In genomic region chr10:57532218-57533101, GRCm38 (mm10) we compare ENCODE assay signal across 8 mouse cellular contexts. TPM values are rescaled to one million over a fixed set of nuclear protein-coding genes. Genes with fewer than 3 reads are reported as not detected.
DNase-seq lines count a peak whose midpoint lies in the region; ATAC-seq and TF ChIP-seq lines count a peak whose summit lies in the region.

Gene Serinc1, minus strand, starts transcription at chr10:57532530.

- no peaks in the 10 kb centered on the region for H3K9me3 ChIP-seq in MEL (replicated peaks; ENCODE audit: insufficient read depth, low read length)
- no peaks in the 10 kb centered on the region for H3K9me3 ChIP-seq in forebrain, postnatal 0 days (ENCODE audit: low read length)
- H3K9me3 ChIP-seq in lung, embryonic 15.5 days = no peaks in the 10 kb centered on the region

- WGBS in cerebellum, adult 2 months = 12% methylated on average over 49 of the region's 49 CpGs
- 14% methylated on average over 49 of the region's 49 CpGs for WGBS in forebrain, postnatal 0 days
- 12% methylated on average over 49 of the region's 49 CpGs for WGBS in lung, embryonic 15.5 days

- peaks cover 0 to 19% of the 10 kb centered on the region in 2 experiments; a peak in 2 of 4 replicates for H3K36me3 ChIP-seq in MEL (ENCODE audit: control insufficient read depth in 1 of 2, insufficient read depth in 2 of 2, low read length in 2 of 2)
- H3K36me3 ChIP-seq in forebrain, postnatal 0 days (ENCODE audit: insufficient read depth) = no peaks in the 10 kb centered on the region
- 0 out of 2 replicates have a peak, but pooled peaks cover 2% of the 10 kb centered on the region for H3K36me3 ChIP-seq in lung, embryonic 15.5 days

- H3K9ac ChIP-seq in MEL (ENCODE audit: control insufficient read depth, low read depth, low read length, poor library complexity, severe bottlenecking) = peak within 1 kb of the TSS; percentile 98
- H3K9ac ChIP-seq in forebrain, postnatal 0 days = peak within 1 kb of the TSS; percentile 97
- H3K9ac ChIP-seq in lung, embryonic 15.5 days = peak within 1 kb of the TSS; percentile 83

- peaks cover 0 to 5% of the 10 kb centered on the region in 2 experiments; a peak in 3 of 4 replicates for H3K27me3 ChIP-seq in MEL (ENCODE audit: control insufficient read depth in 1 of 2, insufficient read depth in 2 of 2, low read length in 2 of 2)
- H3K27me3 ChIP-seq in cerebellum, adult 2 months (ENCODE audit: control insufficient read depth, insufficient read depth, low read length) = no peaks in the 10 kb centered on the region
- no peaks in the 10 kb centered on the region for H3K27me3 ChIP-seq in forebrain, postnatal 0 days (ENCODE audit: insufficient read depth, low read length)
- H3K27me3 ChIP-seq in lung, embryonic 15.5 days = no peaks in the 10 kb centered on the region

- H3K4me2 ChIP-seq in forebrain, postnatal 0 days (ENCODE audit: low read depth) = peak within 1 kb of the TSS; percentile 70
- H3K4me2 ChIP-seq in lung, embryonic 15.5 days = peak within 1 kb of the TSS; percentile 65

- H3K79me2 ChIP-seq in MEL (ENCODE audit: control insufficient read depth, insufficient read depth, low read length, poor library complexity) = peaks cover 31% of the 10 kb centered on the region

- H3K4me1 ChIP-seq in MEL (ENCODE audit: control insufficient read depth in 1 of 2, insufficient read depth in 2 of 2, low read length in 2 of 2) = peaks cover 2 to 3% of the 10 kb centered on the region in 2 experiments; a peak in 2 of 4 replicates
- H3K4me1 ChIP-seq in cerebellum, adult 2 months (ENCODE audit: control insufficient read depth, insufficient read depth, low read length) = peaks cover 4% of the 10 kb centered on the region; the same call in 1 of the 2 replicates
- peaks cover 15% of the 10 kb centered on the region; the same call in 1 of the 2 replicates for H3K4me1 ChIP-seq in forebrain, postnatal 0 days (ENCODE audit: insufficient read depth)
- peaks cover 18% of the 10 kb centered on the region for H3K4me1 ChIP-seq in lung, embryonic 15.5 days

- DNase-seq in MEL (ENCODE audit: low read depth, low spot score) = peak; percentile 97
- DNase-seq in cerebellum, adult 2 months = peak; percentile 93 to 95
- DNase-seq in forebrain, postnatal 0 days = peak; percentile 99
- peak; percentile 95 for DNase-seq in heart, postnatal 4 days
- peak; percentile 93 to 95 for DNase-seq in layer of hippocampus, adult 8-10 months (ENCODE audit: low spot score in 2 of 2)
- peak; percentile 88 for DNase-seq in ovary, adult 18-20 months (ENCODE audit: low spot score)
- peak; percentile 97 for DNase-seq in thymus, postnatal 0 days (ENCODE audit: low spot score)

- TF ChIP-seq EP300 in MEL (IDR thresholded peaks at IDR 0.05; ENCODE audit: low read depth in 1 of 2, low read length in 2 of 2) = peak in 1 of 2 experiments; percentile 32; a peak in 1 of 4 replicates

- peak within 1 kb of the TSS; percentile 83 for H3K27ac ChIP-seq in MEL (ENCODE audit: control insufficient read depth, low read depth, low read length)
- H3K27ac ChIP-seq in cerebellum, adult 2 months (ENCODE audit: insufficient read depth, low read length) = peak within 1 kb of the TSS; percentile 44
- H3K27ac ChIP-seq in forebrain, postnatal 0 days (ENCODE audit: low read depth, low read length) = peak within 1 kb of the TSS; percentile 99
- H3K27ac ChIP-seq in lung, embryonic 15.5 days = peak within 1 kb of the TSS; percentile 92

- H3K4me3 ChIP-seq in MEL (ENCODE audit: control insufficient read depth in 1 of 2, insufficient read depth in 1 of 2, low read depth in 2 of 2, low read length in 2 of 2) = peak within 1 kb of the TSS; percentile 75 to 100
- peak within 1 kb of the TSS; percentile 65 for H3K4me3 ChIP-seq in cerebellum, adult 2 months (replicated peaks; ENCODE audit: insufficient read depth, low read depth, low read length)
- peak within 1 kb of the TSS; percentile 95 for H3K4me3 ChIP-seq in forebrain, postnatal 0 days (ENCODE audit: low read depth, low read length)
- peak within 1 kb of the TSS; percentile 93 for H3K4me3 ChIP-seq in lung, embryonic 15.5 days

- TF ChIP-seq RAD21 in MEL (IDR thresholded peaks at IDR 0.05; ENCODE audit: low read depth, low read length) = no peak

- ATAC-seq in forebrain, postnatal 0 days = peak; percentile 100
- peak; percentile 100 for ATAC-seq in lung, embryonic 15.5 days (ENCODE audit: borderline replicate concordance, extremely low read depth, low FRiP score, low TSS enrichment)

- TF ChIP-seq CTCF in MEL (IDR thresholded peaks at IDR 0.05 in 2 of 3, conservative IDR thresholded peaks at IDR 0.05 in 1 of 3; ENCODE audit: control insufficient read depth in 1 of 3, insufficient read depth in 1 of 3, low read depth in 2 of 3, low read length in 3 of 3, poor library complexity in 1 of 3, severe bottlenecking in 1 of 3) = no peak
- no peak for TF ChIP-seq CTCF in cerebellum, adult 2 months (IDR thresholded peaks at IDR 0.05; ENCODE audit: borderline replicate concordance, insufficient read depth, low read depth, low read length)
- TF ChIP-seq CTCF in forebrain, postnatal 0 days (IDR thresholded peaks at IDR 0.05; ENCODE audit: low read depth) = no peak

- TF ChIP-seq POLR2A in MEL (IDR thresholded peaks at IDR 0.05; ENCODE audit: control insufficient read depth in 1 of 2, insufficient read depth in 1 of 2, low read depth in 1 of 2, low read length in 2 of 2, poor library complexity in 1 of 2) = peak; percentile 64 to 87
- TF ChIP-seq POLR2A in cerebellum, adult 2 months (IDR thresholded peaks at IDR 0.05; ENCODE audit: borderline replicate concordance, insufficient read depth, low read length) = peak; percentile 87

TF ChIP-seq in MEL, 35 proteins besides CTCF, POLR2A, EP300 and RAD21:
- TF ChIP-seq ZMIZ1 (IDR thresholded peaks at IDR 0.05; ENCODE audit: low read depth, low read length) (no peak), SIN3A (IDR thresholded peaks at IDR 0.05; ENCODE audit: low read length) (peak; percentile 82), POLR2AphosphoS5 (IDR thresholded peaks at IDR 0.05; ENCODE audit: borderline replicate concordance, low read depth, low read length) (no peak), TBP (IDR thresholded peaks at IDR 0.05; ENCODE audit: low read depth, low read length) (peak; percentile 88), MYC (IDR thresholded peaks at IDR 0.05; ENCODE audit: low read depth, low read length) (peak; percentile 21), GATA1 (IDR thresholded peaks at IDR 0.05; ENCODE audit: low read depth, low read length) (no peak), KAT2A (conservative IDR thresholded peaks at IDR 0.05; ENCODE audit: low read depth, low read length) (peak; percentile 71), MAX (IDR thresholded peaks at IDR 0.05; ENCODE audit: low read length) (peak; percentile 69; the same call in 1 of the 2 replicates), ELF1 (IDR thresholded peaks at IDR 0.05; ENCODE audit: low read depth, low read length) (peak; percentile 81), MAZ (IDR thresholded peaks at IDR 0.05; ENCODE audit: low read depth, low read length) (0 out of 2 replicates have a peak, but pooled peaks have one; percentile 42), HCFC1 (IDR thresholded peaks at IDR 0.05; ENCODE audit: low read depth, low read length) (peak; percentile 89), TCF12 (IDR thresholded peaks at IDR 0.05; ENCODE audit: low read depth, low read length) (peak; percentile 62; the same call in 1 of the 2 replicates), ETS1 (IDR thresholded peaks at IDR 0.05; ENCODE audit: low read depth, low read length) (peak; percentile 36; the same call in 1 of the 2 replicates), USF1 (IDR thresholded peaks at IDR 0.05; ENCODE audit: low read depth, low read length) (peak; percentile 80), POLR2AphosphoS2 (IDR thresholded peaks at IDR 0.05; ENCODE audit: low read length) (peak; percentile 68), MXI1 (IDR thresholded peaks at IDR 0.05; ENCODE audit: low read depth, low read length) (peak; percentile 80), CHD2 (IDR thresholded peaks at IDR 0.05; ENCODE audit: low read length) (no peak), GABPA (IDR thresholded peaks at IDR 0.05; ENCODE audit: low read depth, low read length) (no peak), MYB (IDR thresholded peaks at IDR 0.05; ENCODE audit: low read depth, low read length) (no peak), SMC3 (IDR thresholded peaks at IDR 0.05; ENCODE audit: low read depth, low read length) (no peak), TAL1 (IDR thresholded peaks at IDR 0.05; ENCODE audit: low read length) (no peak), NRF1 (IDR thresholded peaks at IDR 0.05; ENCODE audit: insufficient read depth, low read depth, low read length, poor library complexity, severe bottlenecking) (peak; percentile 85), NELFE (IDR thresholded peaks at IDR 0.05; ENCODE audit: low read depth, low read length) (peak; percentile 79), BHLHE40 (IDR thresholded peaks at IDR 0.05; ENCODE audit: borderline replicate concordance, low read depth, low read length) (peak; percentile 62; the same call in 1 of the 2 replicates)
TF ChIP-seq in MEL: peak in this region for 16.

RNA-seq across cellular contexts. Expression of gene Serinc1, which starts in this region (rescaled TPM):
- total RNA-seq in MEL (2012; rRNA removed) = 35.4 and 38.3 TPM in 2 replicates
- 10 to 100 TPM in 1 of 2 experiments, not detected in 1; 42.8 TPM for polyA plus RNA-seq in MEL (2012; ENCODE audit: insufficient read depth in 1 of 2, insufficient read length in 2 of 2, low read depth in 1 of 2, low replicate concordance in 2 of 2, missing spikeins in 1 of 2)
- polyA plus RNA-seq in cerebellum, adult 2 months (2012; rRNA removed) = 581 and 607 TPM in 2 replicates
- 421 and 468 TPM in 2 replicates for total RNA-seq in forebrain, postnatal 0 days (2014; rRNA removed)
- 409 and 477 TPM in 2 replicates for polyA plus RNA-seq in forebrain, postnatal 0 days (2015; fragmentation: Nextera tagmentation; extraction: Ambion mirVana)
- 100 to 1,000 TPM; 212 to 222 TPM for total RNA-seq in heart, postnatal 4 days (2021)
- total RNA-seq in layer of hippocampus, adult 8-10 months (2022) = 1,000 to 10,000 TPM in 1 of 4 experiments, 100 to 1,000 TPM in 3; 879 to 1,039 (median 899) TPM
- 131 and 132 TPM in 2 replicates for polyA plus RNA-seq in lung, embryonic 15.5 days (2015; fragmentation: Nextera tagmentation; extraction: Ambion mirVana)
- polyA plus RNA-seq in thymus, postnatal 0 days (2015; fragmentation: Nextera tagmentation; extraction: Ambion mirVana) = 91.2 and 93.4 TPM in 2 replicates

Comparison
In these comparisons a context has a peak if more than half of its experiments do, and no peak if none do; other contexts are left out.
1. Peak in every context shown above with its lines: DNase-seq, ATAC-seq, H3K4me3 ChIP-seq and H3K27ac ChIP-seq.
2. H3K27ac ChIP-seq: peak in every context shown above with its lines; median percentile 99 in forebrain, postnatal 0 days; 92 in lung, embryonic 15.5 days; 83 in MEL; 44 in cerebellum, adult 2 months.